Mouse (Mus musculus) T-helper 1 cell (primary cell): ENCODE results near the gene Myh13.

Experiments used
- in situ Hi-C: fragments of 300-600 bp; cut with MboI, MseI; formaldehyde crosslinking; loops from one replicate; pipeline ENCODE4 v1.15.1; 2025; ENCODE audit warnings: high pct_unique_total_duplicates

The Myh13 gene

DNA sequence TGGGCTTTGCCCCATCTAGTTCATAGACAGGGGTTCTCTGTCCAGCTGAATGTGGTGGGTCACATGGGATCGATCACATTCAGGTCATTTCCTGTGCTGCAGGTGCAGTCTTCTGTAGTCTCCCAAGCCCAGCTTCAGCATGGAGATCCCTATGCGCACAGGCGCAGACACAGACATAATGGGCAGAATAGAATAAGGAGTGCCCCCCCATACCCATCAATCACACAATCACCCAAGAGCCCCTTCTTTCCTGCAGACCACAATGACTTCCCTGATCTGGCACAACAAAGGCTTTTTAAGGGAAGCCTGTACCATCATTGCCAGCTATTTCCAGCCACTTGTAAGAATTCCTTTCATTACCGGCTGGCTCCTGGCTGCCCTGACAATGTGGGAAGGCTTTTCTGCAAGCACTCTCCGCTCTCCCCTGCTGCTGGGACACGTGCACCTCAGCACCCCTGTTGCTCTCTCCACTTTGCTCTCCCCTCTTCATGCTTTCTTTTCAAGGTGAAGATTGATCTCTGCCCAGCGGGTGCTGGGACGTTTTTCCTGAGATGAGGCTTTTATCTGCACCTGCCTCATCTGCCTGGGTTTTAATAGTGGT, 65.5 kb downstream of the Myh13 start:
- in situ Hi-C loops: no loop called here

- in situ Hi-C loops: no loop called here
Measured at GRCm38 (mm10) chr11:67390679-67391384, 69.4 kb downstream of the Myh13 start.

GRCm38 (mm10) chr11:67392369-67392768, 70.9 kb downstream of the Myh13 start:
- in situ Hi-C loops: no loop called here

- in situ Hi-C loops: loop anchor here (25.0 kb wide), 1 partner anchor 936 kb away; no protein-coding TSS in a partner anchor
Measured at GRCm38 (mm10) chr11:67400956-67401355, 79.5 kb downstream of the Myh13 start.

GRCm38 (mm10) chr11:67414346-67414940, 93.0 kb downstream of the Myh13 start:
- in situ Hi-C loops: loop anchor here (25.0 kb wide), 1 partner anchor 923 kb away; no protein-coding TSS in a partner anchor
